Mouse (Mus musculus): ENCODE results near the gene Grik4. TPM values are rescaled to one million over a fixed set of nuclear protein-coding genes. Genes with fewer than 3 reads are reported as not detected.

Gene Grik4
- total RNA-seq, 1 experiment = 0.22 TPM

DNA sequence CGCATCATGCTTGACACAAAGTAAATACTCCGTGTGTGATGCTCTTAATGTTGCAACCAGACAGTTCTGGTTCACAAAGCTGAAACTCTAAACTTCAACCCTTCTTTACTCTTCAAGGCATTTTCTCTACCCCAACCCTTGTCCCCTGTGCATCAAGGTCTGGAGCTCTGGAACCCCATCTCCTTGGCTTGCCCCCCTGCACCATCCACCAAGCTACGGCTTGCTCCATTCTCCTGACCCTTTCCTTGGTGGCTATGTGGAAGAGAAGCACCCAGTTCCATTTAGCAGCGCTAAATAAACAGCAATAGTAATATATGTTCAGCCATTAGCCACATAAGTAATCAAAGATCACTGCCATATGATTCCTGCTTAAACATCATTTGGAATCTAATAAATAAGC lies 150.3 kb downstream of the Grik4 start:
- no peak for DNase-seq (ENCODE audit: low read depth, low spot score)
- Histone ChIP-seq H3K9me3 (ENCODE audit: control insufficient read depth, insufficient read depth, low read depth, low read length) (no peaks in the 10 kb centered on the region), H3K4me3 (ENCODE audit: insufficient read depth in 1 of 2, low read depth in 1 of 2, low read length in 2 of 2, poor library complexity in 1 of 2, severe bottlenecking in 1 of 2) (no peak overlapping the region), H3K9ac (ENCODE audit: insufficient read depth, low read depth, low read length, poor library complexity, severe bottlenecking) (no peak overlapping the region), H3K27ac (ENCODE audit: insufficient read depth, low read depth, low read length, poor library complexity, severe bottlenecking) (no peak overlapping the region), H3K4me1 (ENCODE audit: control insufficient read depth in 2 of 2, insufficient read depth in 2 of 2, low read length in 2 of 2, poor library complexity in 1 of 2) (no peaks in the 10 kb centered on the region), H3K36me3 (ENCODE audit: control insufficient read depth, insufficient read depth, low read length, poor library complexity, severe bottlenecking) (no peaks in the 10 kb centered on the region)
- TF ChIP-seq CHD2 (IDR thresholded peaks at IDR 0.05; ENCODE audit: low read depth, low read length) (no peak), MAFK (IDR thresholded peaks at IDR 0.05; ENCODE audit: insufficient read depth, low read depth, low read length) (no peak), HCFC1 (IDR thresholded peaks at IDR 0.05; ENCODE audit: borderline replicate concordance, insufficient read depth, low read length) (no peak), ZNF384 (IDR thresholded peaks at IDR 0.05; ENCODE audit: low read depth, low read length) (no peak), ZC3H11A (IDR thresholded peaks at IDR 0.05; ENCODE audit: borderline replicate concordance, low read depth, low read length) (no peak)
- in situ Hi-C loops (cut with MboI; ENCODE audit: low sequenced_read_pairs in 2 of 2, unreplicated experiment in 2 of 2) = no loop called here

DNA sequence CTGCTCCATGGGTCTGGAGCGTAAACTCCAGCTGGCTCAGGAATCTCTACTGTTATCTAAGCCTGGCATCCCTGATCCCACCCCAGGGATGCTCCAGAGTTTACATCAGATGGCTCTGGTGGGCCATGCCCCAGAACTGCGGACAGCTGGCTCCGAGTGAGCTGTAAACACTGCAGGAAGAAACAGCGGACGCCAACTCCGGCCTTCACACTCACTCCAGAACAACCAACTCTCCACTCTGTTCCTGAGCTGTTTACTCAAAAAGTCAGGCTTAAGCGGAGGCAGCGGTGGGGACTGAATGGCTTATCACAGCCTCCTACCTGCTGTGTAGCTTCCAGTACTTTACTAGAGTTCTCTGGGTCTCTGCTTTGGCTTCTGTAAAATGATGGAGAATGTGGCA lies 150.7 kb downstream of the Grik4 start:
- TF ChIP-seq ZNF384 (IDR thresholded peaks at IDR 0.05; ENCODE audit: low read depth, low read length) = no peak
- TF ChIP-seq HCFC1 (IDR thresholded peaks at IDR 0.05; ENCODE audit: borderline replicate concordance, insufficient read depth, low read length) = no peak
- TF ChIP-seq CHD2 (IDR thresholded peaks at IDR 0.05; ENCODE audit: low read depth, low read length) = no peak
- no peak for TF ChIP-seq ZC3H11A (IDR thresholded peaks at IDR 0.05; ENCODE audit: borderline replicate concordance, low read depth, low read length)
- TF ChIP-seq MAFK (IDR thresholded peaks at IDR 0.05; ENCODE audit: insufficient read depth, low read depth, low read length) = no peak
- H3K36me3 ChIP-seq (ENCODE audit: control insufficient read depth, insufficient read depth, low read length, poor library complexity, severe bottlenecking) = no peaks in the 10 kb centered on the region
- no peak overlapping the region for H3K9ac ChIP-seq (ENCODE audit: insufficient read depth, low read depth, low read length, poor library complexity, severe bottlenecking)
- no peaks in the 10 kb centered on the region for H3K9me3 ChIP-seq (ENCODE audit: control insufficient read depth, insufficient read depth, low read depth, low read length)
- no peaks in the 10 kb centered on the region for H3K4me1 ChIP-seq (ENCODE audit: control insufficient read depth in 2 of 2, insufficient read depth in 2 of 2, low read length in 2 of 2, poor library complexity in 1 of 2)
- DNase-seq (ENCODE audit: low read depth, low spot score) = no peak
- no peak overlapping the region for H3K4me3 ChIP-seq (ENCODE audit: insufficient read depth in 1 of 2, low read depth in 1 of 2, low read length in 2 of 2, poor library complexity in 1 of 2, severe bottlenecking in 1 of 2)
- no peak overlapping the region for H3K27ac ChIP-seq (ENCODE audit: insufficient read depth, low read depth, low read length, poor library complexity, severe bottlenecking)
- in situ Hi-C loops (cut with MboI; ENCODE audit: low sequenced_read_pairs in 2 of 2, unreplicated experiment in 2 of 2) = no loop called here

DNA sequence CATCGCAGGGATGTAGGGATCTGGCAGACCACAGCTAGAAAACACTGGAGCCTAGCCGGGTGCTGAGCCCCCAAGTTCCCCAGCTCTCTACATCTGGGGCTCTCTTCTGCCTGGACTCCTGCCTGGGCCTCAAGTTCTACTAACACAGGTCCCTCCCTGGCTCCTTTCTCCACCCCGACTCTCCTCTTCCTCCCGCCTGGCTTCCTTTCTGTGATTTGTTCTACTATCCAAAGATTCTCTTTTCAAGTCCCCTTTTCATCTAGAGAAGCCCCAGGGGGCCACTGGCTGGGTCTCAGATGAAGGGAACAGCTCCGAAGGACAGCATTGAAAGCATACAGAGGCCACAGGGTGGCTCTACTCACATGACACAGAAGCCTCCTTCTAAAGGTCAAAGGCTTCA lies 151.9 kb downstream of the Grik4 start:
- Histone ChIP-seq H3K36me3 (ENCODE audit: control insufficient read depth, insufficient read depth, low read length, poor library complexity, severe bottlenecking) (no peaks in the 10 kb centered on the region), H3K4me1 (ENCODE audit: control insufficient read depth in 2 of 2, insufficient read depth in 2 of 2, low read length in 2 of 2, poor library complexity in 1 of 2) (no peaks in the 10 kb centered on the region), H3K4me3 (ENCODE audit: insufficient read depth in 1 of 2, low read depth in 1 of 2, low read length in 2 of 2, poor library complexity in 1 of 2, severe bottlenecking in 1 of 2) (no peak overlapping the region), H3K27ac (ENCODE audit: insufficient read depth, low read depth, low read length, poor library complexity, severe bottlenecking) (no peak overlapping the region), H3K9ac (ENCODE audit: insufficient read depth, low read depth, low read length, poor library complexity, severe bottlenecking) (no peak overlapping the region), H3K9me3 (ENCODE audit: control insufficient read depth, insufficient read depth, low read depth, low read length) (no peaks in the 10 kb centered on the region)
- DNase-seq (ENCODE audit: low read depth, low spot score) = no peak
- in situ Hi-C loops (cut with MboI; ENCODE audit: low sequenced_read_pairs in 2 of 2, unreplicated experiment in 2 of 2) = no loop called here
- TF ChIP-seq ZNF384 (IDR thresholded peaks at IDR 0.05; ENCODE audit: low read depth, low read length) (no peak), HCFC1 (IDR thresholded peaks at IDR 0.05; ENCODE audit: borderline replicate concordance, insufficient read depth, low read length) (no peak), MAFK (IDR thresholded peaks at IDR 0.05; ENCODE audit: insufficient read depth, low read depth, low read length) (no peak), ZC3H11A (IDR thresholded peaks at IDR 0.05; ENCODE audit: borderline replicate concordance, low read depth, low read length) (no peak), CHD2 (IDR thresholded peaks at IDR 0.05; ENCODE audit: low read depth, low read length) (no peak)

DNA sequence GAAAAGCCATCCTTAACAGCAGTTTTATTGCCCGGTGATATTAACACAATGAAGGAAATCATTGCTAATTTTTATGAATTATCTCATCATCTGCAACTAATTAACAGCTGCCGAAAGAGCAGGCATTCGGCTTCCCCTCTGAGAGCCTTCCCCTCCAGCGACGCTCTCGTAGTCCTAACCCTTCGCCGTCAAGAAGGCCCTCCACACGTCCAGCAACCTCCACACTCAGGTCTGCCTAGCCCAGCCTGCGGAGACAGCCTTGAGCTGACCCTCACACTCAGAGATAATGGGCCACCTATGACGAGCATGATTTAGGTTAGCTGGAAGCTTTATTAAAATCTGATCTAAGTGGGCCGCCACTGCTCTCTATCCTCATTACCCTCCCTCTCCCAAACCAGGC lies 152.5 kb downstream of the Grik4 start:
- H3K9me3 ChIP-seq (ENCODE audit: control insufficient read depth, insufficient read depth, low read depth, low read length) = no peaks in the 10 kb centered on the region
- no peak for DNase-seq (ENCODE audit: low read depth, low spot score)
- H3K4me3 ChIP-seq (ENCODE audit: insufficient read depth in 1 of 2, low read depth in 1 of 2, low read length in 2 of 2, poor library complexity in 1 of 2, severe bottlenecking in 1 of 2) = no peak overlapping the region
- no peaks in the 10 kb centered on the region for H3K36me3 ChIP-seq (ENCODE audit: control insufficient read depth, insufficient read depth, low read length, poor library complexity, severe bottlenecking)
- in situ Hi-C loops (cut with MboI; ENCODE audit: low sequenced_read_pairs in 2 of 2, unreplicated experiment in 2 of 2) = no loop called here
- H3K27ac ChIP-seq (ENCODE audit: insufficient read depth, low read depth, low read length, poor library complexity, severe bottlenecking) = no peak overlapping the region
- TF ChIP-seq ZNF384 (IDR thresholded peaks at IDR 0.05; ENCODE audit: low read depth, low read length) (no peak), MAFK (IDR thresholded peaks at IDR 0.05; ENCODE audit: insufficient read depth, low read depth, low read length) (no peak), HCFC1 (IDR thresholded peaks at IDR 0.05; ENCODE audit: borderline replicate concordance, insufficient read depth, low read length) (no peak), CHD2 (IDR thresholded peaks at IDR 0.05; ENCODE audit: low read depth, low read length) (no peak), ZC3H11A (IDR thresholded peaks at IDR 0.05; ENCODE audit: borderline replicate concordance, low read depth, low read length) (no peak)
- no peaks in the 10 kb centered on the region for H3K4me1 ChIP-seq (ENCODE audit: control insufficient read depth in 2 of 2, insufficient read depth in 2 of 2, low read length in 2 of 2, poor library complexity in 1 of 2)
- no peak overlapping the region for H3K9ac ChIP-seq (ENCODE audit: insufficient read depth, low read depth, low read length, poor library complexity, severe bottlenecking)

DNA sequence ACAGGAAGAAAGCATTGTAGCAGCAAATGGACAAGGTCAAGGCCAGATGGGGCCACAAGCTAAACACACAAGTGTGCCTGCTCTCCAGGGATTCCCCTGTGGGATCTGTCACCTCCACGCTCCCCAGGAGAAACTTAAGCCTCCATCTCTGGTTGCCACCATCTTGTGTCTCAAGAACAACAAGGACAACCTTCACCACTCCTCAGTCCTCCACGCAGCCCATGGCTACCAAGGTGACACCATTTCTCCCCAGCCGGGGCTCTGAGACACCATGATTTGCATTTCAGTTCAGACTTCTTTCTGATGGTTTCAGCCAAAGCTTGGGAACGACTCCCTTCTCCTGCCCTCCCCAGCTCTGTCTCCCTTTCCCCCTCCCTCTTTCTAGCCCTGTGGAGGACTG lies 152.9 kb downstream of the Grik4 start:
- in situ Hi-C loops (cut with MboI; ENCODE audit: low sequenced_read_pairs in 2 of 2, unreplicated experiment in 2 of 2) = no loop called here

More for the DNA sequence above, 152.9 kb downstream of the Grik4 start:
- Histone ChIP-seq H3K9me3 (ENCODE audit: control insufficient read depth, insufficient read depth, low read depth, low read length) (no peaks in the 10 kb centered on the region), H3K36me3 (ENCODE audit: control insufficient read depth, insufficient read depth, low read length, poor library complexity, severe bottlenecking) (no peaks in the 10 kb centered on the region), H3K4me1 (ENCODE audit: control insufficient read depth in 2 of 2, insufficient read depth in 2 of 2, low read length in 2 of 2, poor library complexity in 1 of 2) (no peaks in the 10 kb centered on the region), H3K4me3 (ENCODE audit: insufficient read depth in 1 of 2, low read depth in 1 of 2, low read length in 2 of 2, poor library complexity in 1 of 2, severe bottlenecking in 1 of 2) (no peak overlapping the region), H3K9ac (ENCODE audit: insufficient read depth, low read depth, low read length, poor library complexity, severe bottlenecking) (no peak overlapping the region), H3K27ac (ENCODE audit: insufficient read depth, low read depth, low read length, poor library complexity, severe bottlenecking) (no peak overlapping the region)
- DNase-seq (ENCODE audit: low read depth, low spot score) = no peak
- no peak for TF ChIP-seq ZNF384 (IDR thresholded peaks at IDR 0.05; ENCODE audit: low read depth, low read length)
- no peak for TF ChIP-seq CHD2 (IDR thresholded peaks at IDR 0.05; ENCODE audit: low read depth, low read length)
- no peak for TF ChIP-seq ZC3H11A (IDR thresholded peaks at IDR 0.05; ENCODE audit: borderline replicate concordance, low read depth, low read length)
- TF ChIP-seq HCFC1 (IDR thresholded peaks at IDR 0.05; ENCODE audit: borderline replicate concordance, insufficient read depth, low read length) = no peak
- no peak for TF ChIP-seq MAFK (IDR thresholded peaks at IDR 0.05; ENCODE audit: insufficient read depth, low read depth, low read length)
